Mouse (Mus musculus): ENCODE results near the gene Mrpl21. TPM values are rescaled to one million over a fixed set of nuclear protein-coding genes. Genes with fewer than 3 reads are reported as not detected.

The Mrpl21 gene
- 33.0 and 39.3 TPM in 2 replicates for polyA plus RNA-seq (2011; ENCODE audit: insufficient read depth, insufficient read length, low replicate concordance, missing spikeins)

DNA sequence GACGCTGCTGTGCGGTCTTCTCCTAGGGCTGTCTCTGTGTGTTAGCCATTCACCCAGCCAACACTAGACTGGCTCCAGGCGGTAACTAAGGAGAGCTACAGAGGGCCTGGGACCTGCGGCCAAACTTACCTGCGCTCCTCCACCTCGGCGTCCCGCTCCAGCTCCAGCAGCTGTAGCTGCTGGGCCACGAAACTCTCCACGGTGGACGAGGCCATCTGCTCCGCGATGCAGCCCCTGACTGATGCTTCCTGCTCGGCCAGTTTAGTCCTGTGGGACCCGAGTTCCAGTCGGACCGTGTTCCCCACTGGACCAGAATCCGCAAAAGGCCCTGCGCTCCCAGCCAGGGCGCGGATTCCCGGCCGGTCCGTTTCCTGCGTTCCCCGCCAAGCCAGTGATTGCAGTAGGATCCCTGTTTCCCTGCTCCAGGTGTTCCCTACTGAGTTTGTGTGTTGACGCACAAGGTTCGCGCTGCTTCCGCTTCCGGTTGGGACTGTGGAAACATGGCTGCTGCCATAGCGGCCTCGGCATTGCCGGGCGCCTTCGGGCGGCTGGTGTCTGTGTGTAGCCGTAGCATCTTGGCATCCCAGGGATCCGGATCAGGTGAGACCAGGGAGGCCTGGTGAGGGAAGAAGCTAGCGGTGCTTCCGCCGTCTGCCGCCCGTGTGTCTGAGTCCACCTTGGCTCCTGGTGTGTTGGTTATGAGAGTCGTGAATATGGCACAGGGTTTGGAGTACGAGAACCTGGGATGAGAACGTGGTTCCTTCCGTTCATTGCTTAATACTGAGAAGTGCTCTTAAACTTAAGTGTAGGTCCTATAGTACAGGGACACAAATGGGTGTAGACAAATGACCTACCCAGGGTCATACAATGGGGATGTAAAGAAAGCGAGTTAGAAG lies at the start of gene Mrpl21, which contains the start of gene Ighmbp2:
Gene Mrpl21, plus strand, starts transcription at position 330 of the 896 bp plus-strand sequence.
Gene Ighmbp2, minus strand, starts transcription at position 446 of the 896 bp plus-strand sequence.
- Histone ChIP-seq H3K4me1 (ENCODE audit: control insufficient read depth, insufficient read depth, low read length) (no peaks in the 10 kb centered on the region; the same call in 1 of the 2 replicates), H3K27ac (ENCODE audit: control insufficient read depth, insufficient read depth, low read depth, low read length, poor library complexity) (peak within 1 kb of the TSS; percentile 20; the same call in 1 of the 2 replicates), H3K4me3 (replicated peaks; ENCODE audit: control insufficient read depth, low read depth, low read length) (peak within 1 kb of the TSS; percentile 91)
- no peak for TF ChIP-seq CTCF (IDR thresholded peaks at IDR 0.05; ENCODE audit: control insufficient read depth, insufficient read depth, low read length)
- peak; percentile 84 for TF ChIP-seq POLR2A (IDR thresholded peaks at IDR 0.05; ENCODE audit: borderline replicate concordance, control insufficient read depth, low read depth, low read length)
- under 1% methylated on average over 49 of the region's 49 CpGs for WGBS

DNA sequence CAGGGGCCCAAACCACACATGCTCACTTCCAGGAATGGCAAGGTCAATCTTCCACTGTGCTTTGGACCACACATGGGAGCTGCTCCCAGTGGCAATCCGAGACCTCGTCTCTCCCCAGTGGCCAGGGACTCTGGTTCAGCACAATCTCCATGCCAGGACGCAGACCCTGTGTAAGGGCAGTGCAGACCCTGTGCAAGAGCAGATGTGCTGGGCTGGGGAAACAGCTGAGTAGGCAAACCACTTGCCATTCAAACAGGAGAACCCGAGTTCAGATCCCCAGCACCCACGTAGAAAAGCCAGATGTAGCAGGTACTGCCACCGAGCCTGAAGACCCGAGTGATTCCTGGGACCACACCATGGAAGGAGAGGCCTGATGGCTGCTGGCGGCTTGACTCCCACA lies 22.7 kb upstream of the Mrpl21 start:
- 84% methylated on average over 8 of the region's 8 CpGs for WGBS
- no peak overlapping the region for H3K27ac ChIP-seq (ENCODE audit: control insufficient read depth, insufficient read depth, low read depth, low read length, poor library complexity)
- TF ChIP-seq CTCF (IDR thresholded peaks at IDR 0.05; ENCODE audit: control insufficient read depth, insufficient read depth, low read length) (no peak), POLR2A (IDR thresholded peaks at IDR 0.05; ENCODE audit: borderline replicate concordance, control insufficient read depth, low read depth, low read length) (no peak)
- no peaks in the 10 kb centered on the region for H3K4me1 ChIP-seq (ENCODE audit: control insufficient read depth, insufficient read depth, low read length)
- H3K4me3 ChIP-seq (replicated peaks; ENCODE audit: control insufficient read depth, low read depth, low read length) = no peak overlapping the region

DNA sequence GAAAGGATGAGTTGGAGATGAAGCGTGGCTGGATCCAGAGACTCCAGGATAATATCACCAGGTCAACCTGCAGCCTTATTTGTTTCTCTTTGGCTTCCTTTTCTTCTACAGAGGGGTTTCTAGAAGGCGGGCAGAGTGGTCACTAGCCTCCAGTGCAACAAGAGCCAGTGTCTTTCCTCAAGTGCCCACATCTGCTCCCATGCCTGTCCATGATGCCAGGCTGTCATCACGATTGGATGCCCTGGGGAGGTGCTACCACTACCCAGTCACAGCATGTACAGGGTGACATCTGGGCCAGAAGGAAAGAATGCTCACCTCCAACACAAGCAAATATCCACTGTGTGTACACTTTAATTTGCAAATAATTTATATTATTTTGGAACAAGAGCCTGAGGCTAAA lies 22.1 kb upstream of the Mrpl21 start:
- TF ChIP-seq CTCF (IDR thresholded peaks at IDR 0.05; ENCODE audit: control insufficient read depth, insufficient read depth, low read length) (no peak), POLR2A (IDR thresholded peaks at IDR 0.05; ENCODE audit: borderline replicate concordance, control insufficient read depth, low read depth, low read length) (no peak)
- Histone ChIP-seq H3K4me3 (replicated peaks; ENCODE audit: control insufficient read depth, low read depth, low read length) (no peak overlapping the region), H3K4me1 (ENCODE audit: control insufficient read depth, insufficient read depth, low read length) (no peaks in the 10 kb centered on the region), H3K27ac (ENCODE audit: control insufficient read depth, insufficient read depth, low read depth, low read length, poor library complexity) (no peak overlapping the region)
- 88% methylated on average over 3 of the region's 3 CpGs for WGBS

DNA sequence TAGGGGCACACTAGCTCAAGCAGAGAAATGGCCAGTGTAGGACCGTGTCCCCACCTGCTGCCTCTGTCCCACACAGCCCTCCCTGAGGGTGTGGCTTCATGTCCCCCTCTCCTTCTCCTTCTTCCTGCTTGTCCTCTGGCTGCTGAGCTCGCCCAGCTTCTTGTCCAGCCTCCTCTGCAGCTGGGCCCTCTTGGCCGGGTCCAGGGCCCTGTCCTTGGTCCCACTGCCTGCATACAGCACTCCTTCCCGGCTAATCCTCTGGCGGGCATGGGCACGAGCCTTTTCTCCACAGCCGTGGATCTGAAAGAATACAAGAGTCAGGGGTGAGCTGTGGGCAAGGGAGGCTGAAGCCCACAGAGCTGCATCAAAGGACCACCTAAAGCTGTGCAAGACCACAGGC lies 21.4 kb upstream of the Mrpl21 start:
- no peak overlapping the region for H3K27ac ChIP-seq (ENCODE audit: control insufficient read depth, insufficient read depth, low read depth, low read length, poor library complexity)
- no peaks in the 10 kb centered on the region for H3K4me1 ChIP-seq (ENCODE audit: control insufficient read depth, insufficient read depth, low read length)
- 89% methylated on average over 7 of the region's 7 CpGs for WGBS
- TF ChIP-seq POLR2A (IDR thresholded peaks at IDR 0.05; ENCODE audit: borderline replicate concordance, control insufficient read depth, low read depth, low read length) = no peak
- no peak overlapping the region for H3K4me3 ChIP-seq (replicated peaks; ENCODE audit: control insufficient read depth, low read depth, low read length)

DNA sequence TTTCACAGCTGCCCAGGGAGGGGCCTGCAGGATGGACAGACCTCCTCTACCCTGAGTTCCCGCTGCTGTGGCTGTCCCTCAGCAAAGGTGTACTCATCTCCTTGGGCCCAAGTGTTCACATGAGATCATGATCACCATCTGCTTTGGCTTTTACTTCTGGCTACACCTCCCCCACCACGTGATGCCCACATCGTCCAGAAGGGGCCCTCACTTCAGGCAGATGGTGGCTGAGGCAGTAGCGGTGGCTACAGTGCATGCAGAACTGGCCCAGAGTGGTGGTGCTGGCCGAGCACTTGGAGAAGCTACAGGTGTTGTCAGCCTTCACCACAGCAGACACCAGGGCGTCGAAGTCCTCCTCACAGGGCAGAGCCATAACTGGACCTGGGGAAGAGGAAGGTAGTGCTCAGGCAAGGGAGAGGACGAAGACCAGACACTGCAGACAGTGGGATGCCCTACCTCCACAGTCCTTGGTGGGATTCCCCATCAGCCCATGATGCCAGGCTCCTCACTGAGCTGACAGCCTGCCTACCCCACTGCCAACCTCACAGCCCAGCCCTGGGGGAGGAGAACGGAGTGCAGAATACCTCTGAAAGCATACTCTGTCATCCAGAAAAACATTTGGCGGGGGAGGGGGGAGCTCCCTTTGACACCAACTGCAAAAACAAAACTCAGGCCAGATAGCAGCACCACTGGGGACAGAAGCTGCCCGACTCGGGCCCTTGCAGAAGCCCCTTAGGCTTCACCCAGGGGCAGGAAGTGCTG lies 20.8 kb upstream of the Mrpl21 start:
- H3K27ac ChIP-seq (ENCODE audit: control insufficient read depth, insufficient read depth, low read depth, low read length, poor library complexity) = no peak overlapping the region
- TF ChIP-seq CTCF (IDR thresholded peaks at IDR 0.05; ENCODE audit: control insufficient read depth, insufficient read depth, low read length) (no peak), POLR2A (IDR thresholded peaks at IDR 0.05; ENCODE audit: borderline replicate concordance, control insufficient read depth, low read depth, low read length) (no peak)
- 84% methylated on average over 12 of the region's 12 CpGs for WGBS
- H3K4me1 ChIP-seq (ENCODE audit: control insufficient read depth, insufficient read depth, low read length) = no peaks in the 10 kb centered on the region
- no peak overlapping the region for H3K4me3 ChIP-seq (replicated peaks; ENCODE audit: control insufficient read depth, low read depth, low read length)

DNA sequence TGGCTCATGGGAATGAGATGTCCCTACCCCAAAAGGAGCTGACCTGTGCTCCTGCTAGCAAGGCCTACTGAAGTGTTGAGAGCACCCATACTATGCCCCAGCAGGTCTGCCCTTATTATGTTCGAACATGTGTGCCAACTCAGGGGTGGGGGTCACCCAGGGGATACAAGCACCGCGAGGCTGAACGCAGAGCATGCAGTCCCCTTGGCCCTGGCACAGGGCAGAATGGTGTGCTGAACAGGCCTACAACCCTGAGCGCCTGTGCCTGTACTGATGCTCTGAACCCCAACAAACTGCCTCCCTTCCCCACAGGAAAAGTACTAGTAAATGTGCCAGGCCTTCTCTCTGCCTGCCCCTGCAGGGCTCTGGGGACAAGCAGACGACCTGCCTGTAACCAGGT lies 18.4 kb upstream of the Mrpl21 start:
- WGBS = 89% methylated on average over 6 of the region's 6 CpGs
- TF ChIP-seq CTCF (IDR thresholded peaks at IDR 0.05; ENCODE audit: control insufficient read depth, insufficient read depth, low read length) (no peak), POLR2A (IDR thresholded peaks at IDR 0.05; ENCODE audit: borderline replicate concordance, control insufficient read depth, low read depth, low read length) (no peak)
- H3K4me3 ChIP-seq (replicated peaks; ENCODE audit: control insufficient read depth, low read depth, low read length) = no peak overlapping the region
- H3K4me1 ChIP-seq (ENCODE audit: control insufficient read depth, insufficient read depth, low read length) = no peaks in the 10 kb centered on the region
- H3K27ac ChIP-seq (ENCODE audit: control insufficient read depth, insufficient read depth, low read depth, low read length, poor library complexity) = no peak overlapping the region

DNA sequence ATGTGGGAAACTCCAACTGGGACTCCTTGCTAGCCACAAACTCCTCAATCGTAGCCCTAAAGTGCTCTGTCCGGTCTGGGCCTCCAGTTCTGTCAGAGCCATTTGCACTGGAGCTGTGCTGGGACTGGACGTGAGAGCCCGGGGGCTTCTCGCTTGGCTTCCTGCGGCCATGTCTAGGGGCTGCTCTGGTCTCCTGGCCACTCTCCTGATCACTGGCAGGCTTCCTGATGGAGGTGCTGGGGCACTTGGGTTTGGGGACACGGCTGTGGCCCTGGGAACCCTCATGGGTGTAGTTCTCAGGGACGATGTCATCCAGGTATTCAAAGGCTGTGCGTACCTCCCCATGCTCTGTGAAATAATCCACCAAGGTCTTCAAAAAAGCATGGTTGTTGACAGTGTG lies 17.5 kb upstream of the Mrpl21 start:
- Histone ChIP-seq H3K4me3 (replicated peaks; ENCODE audit: control insufficient read depth, low read depth, low read length) (no peak overlapping the region), H3K27ac (ENCODE audit: control insufficient read depth, insufficient read depth, low read depth, low read length, poor library complexity) (no peak overlapping the region), H3K4me1 (ENCODE audit: control insufficient read depth, insufficient read depth, low read length) (no peaks in the 10 kb centered on the region)
- TF ChIP-seq POLR2A (IDR thresholded peaks at IDR 0.05; ENCODE audit: borderline replicate concordance, control insufficient read depth, low read depth, low read length) = no peak
- TF ChIP-seq CTCF (IDR thresholded peaks at IDR 0.05; ENCODE audit: control insufficient read depth, insufficient read depth, low read length) = no peak
- WGBS = 93% methylated on average over 9 of the region's 9 CpGs

DNA sequence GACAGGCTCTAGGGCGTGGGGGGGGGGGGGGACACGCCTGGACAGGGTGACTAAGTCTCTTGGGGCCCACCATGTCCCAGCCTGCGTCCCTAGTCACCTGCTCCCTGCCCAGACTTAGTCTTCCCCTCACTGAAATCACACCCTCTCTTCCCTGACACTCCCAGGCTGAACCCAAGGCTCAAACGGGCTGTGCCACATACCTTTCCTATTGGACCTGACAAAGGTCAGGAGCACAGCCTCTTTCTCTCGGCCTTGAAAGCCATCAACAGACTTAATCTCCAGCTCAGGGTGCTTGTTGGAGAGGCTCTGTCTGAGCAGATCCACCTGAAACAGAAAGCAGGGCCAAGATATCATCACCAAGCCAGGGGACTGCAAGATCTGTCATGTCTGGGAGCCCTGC lies 16.6 kb upstream of the Mrpl21 start:
- TF ChIP-seq POLR2A (IDR thresholded peaks at IDR 0.05; ENCODE audit: borderline replicate concordance, control insufficient read depth, low read depth, low read length) = no peak
- no peak for TF ChIP-seq CTCF (IDR thresholded peaks at IDR 0.05; ENCODE audit: control insufficient read depth, insufficient read depth, low read length)
- WGBS = 71% methylated on average over 5 of the region's 5 CpGs
- Histone ChIP-seq H3K4me3 (replicated peaks; ENCODE audit: control insufficient read depth, low read depth, low read length) (no peak overlapping the region), H3K4me1 (ENCODE audit: control insufficient read depth, insufficient read depth, low read length) (no peaks in the 10 kb centered on the region), H3K27ac (ENCODE audit: control insufficient read depth, insufficient read depth, low read depth, low read length, poor library complexity) (no peak overlapping the region)

Data from bone marrow, adult 2 months (tissue).